Mouse (Mus musculus): Measurements from ENCODE around the gene Kctd20.

The Kctd20 gene

DNA sequence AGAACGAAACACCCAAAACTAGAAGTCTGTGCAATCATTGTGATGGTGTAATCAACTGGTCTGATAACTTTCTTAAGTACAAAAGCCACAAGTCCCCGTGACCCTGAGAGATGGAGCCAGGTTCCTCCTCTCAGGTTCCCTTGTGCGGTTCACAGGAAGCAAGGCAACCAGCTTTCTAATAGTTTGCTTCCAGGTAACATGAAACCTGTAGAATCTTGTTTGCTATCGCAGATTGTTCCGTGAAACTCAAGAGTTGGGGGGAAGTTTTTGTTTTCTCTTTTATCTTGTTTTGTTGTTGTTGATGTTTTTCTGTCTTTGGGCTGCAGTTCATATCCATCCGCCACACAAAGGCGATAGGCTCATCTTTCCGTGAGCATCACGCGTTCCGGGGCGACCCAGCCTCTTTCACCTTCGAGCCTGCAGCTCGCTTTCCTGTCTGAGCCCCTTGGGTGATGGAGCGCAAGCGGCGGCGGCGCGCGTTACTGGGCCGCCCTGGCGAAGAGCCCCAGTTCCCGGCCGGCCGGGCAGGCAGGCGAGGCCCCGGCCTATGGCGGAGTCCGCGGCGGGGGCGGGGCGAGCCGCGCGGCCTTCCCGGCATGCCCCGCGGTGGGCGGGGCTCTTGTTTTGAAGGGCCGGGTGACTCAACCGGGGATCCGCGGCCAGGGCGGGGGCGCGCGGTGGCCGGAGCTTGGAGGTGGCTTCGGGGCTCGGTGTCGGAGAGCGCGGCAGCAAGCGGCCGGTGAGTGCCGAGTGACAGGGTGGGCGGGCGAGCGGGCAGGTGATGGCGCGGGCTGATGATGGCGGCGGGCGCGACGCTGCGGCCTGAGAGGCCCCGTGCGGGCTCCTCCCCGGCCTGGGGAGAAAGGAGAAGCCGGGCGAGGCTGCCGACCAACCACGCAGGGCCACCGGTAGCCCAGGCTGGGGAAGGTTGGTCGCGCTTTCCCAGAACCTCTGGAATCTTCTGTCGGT lies at the start of gene Kctd20:
Gene Kctd20 (plus strand): TSS at position 120 of the 969 bp plus-strand sequence.
- DNase-seq = peak; percentile 94

DNA sequence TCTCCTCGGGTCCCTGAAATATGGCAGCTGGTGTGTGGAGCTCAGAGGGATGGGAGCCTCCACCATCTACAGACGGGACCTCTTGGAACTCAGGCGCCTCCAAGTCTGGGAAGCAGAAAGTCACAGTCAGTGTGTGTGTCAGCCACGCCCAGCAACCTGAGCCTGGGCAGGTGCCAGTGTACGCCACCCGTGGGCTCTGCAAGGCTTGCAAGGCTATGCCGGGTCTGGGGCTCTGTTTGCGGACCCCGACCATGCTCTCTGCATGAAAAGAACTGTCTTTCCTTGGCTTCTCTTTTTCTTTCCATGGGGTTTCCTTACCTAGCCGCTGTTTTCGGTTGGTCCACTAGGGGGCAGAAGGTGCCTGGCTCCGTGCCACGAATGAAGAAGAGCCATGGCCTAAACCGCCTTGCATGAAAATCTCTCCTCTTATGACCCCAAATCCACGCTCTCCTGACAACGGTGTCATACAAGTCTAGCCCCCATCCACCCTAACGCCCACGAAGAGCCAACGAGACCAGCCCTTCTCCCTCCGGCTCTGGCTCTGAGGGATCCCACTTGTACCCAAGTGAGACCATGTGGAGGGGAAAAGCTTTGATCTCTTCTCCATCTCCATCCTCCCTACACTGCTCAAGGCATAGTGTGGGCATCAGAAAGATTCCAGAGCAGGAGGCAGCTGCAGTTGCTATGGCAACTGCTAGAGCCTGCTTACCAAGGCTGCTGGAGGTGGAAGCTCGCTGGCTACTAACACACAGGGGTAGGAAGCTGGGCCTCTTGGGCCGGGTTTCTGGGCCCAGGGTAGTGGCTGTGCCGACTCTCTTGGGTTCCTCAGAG lies 47.0 kb upstream of the Kctd20 start:
- peak; percentile 57 for DNase-seq

DNA sequence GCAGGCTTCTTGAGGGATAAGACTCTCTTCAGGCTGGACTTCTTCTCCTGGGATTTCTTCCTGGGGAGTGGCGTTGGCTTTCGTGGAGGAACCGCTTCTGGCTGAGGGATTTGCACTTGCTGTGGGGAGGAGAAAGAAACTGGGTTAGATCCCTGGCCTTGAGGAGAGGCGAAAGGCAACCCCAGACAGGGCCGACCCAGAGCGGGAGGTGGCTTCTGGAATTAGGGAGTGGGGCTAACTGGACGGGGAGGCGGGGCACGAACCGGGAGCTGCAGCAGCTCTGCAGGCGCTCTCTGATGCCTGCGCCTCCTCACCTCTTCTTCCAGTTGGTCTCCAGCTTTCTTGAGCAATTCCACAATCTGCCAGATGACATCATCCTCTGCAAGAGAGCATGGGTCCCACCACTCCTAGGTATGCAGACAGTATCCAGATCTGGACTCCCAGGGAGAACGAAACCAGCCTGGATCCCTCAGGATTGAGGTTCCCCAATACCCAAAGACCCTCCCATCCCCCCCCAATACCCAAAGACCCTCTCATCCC lies 46.3 kb upstream of the Kctd20 start:
- no peak for DNase-seq

DNA sequence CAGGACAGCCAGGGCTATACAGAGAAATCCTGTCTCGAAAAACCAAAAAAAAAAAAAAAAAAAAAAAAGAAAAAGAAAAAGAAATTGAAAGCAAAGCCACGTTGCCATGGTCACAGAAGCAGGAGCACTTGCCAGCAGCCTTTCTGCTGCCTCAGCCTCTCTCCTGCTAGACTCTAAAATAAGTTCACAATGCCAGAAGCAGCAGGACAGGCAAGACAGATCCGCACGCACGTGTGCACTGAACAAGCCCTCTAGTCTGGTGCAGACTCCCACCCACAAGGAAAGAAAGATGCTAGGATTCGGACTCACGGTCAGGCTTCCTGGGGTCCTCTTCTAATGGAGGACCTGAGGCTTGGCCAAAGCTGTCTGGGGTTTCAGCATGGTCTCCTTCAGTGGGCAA lies 43.8 kb upstream of the Kctd20 start:
- no peak for DNase-seq

DNA sequence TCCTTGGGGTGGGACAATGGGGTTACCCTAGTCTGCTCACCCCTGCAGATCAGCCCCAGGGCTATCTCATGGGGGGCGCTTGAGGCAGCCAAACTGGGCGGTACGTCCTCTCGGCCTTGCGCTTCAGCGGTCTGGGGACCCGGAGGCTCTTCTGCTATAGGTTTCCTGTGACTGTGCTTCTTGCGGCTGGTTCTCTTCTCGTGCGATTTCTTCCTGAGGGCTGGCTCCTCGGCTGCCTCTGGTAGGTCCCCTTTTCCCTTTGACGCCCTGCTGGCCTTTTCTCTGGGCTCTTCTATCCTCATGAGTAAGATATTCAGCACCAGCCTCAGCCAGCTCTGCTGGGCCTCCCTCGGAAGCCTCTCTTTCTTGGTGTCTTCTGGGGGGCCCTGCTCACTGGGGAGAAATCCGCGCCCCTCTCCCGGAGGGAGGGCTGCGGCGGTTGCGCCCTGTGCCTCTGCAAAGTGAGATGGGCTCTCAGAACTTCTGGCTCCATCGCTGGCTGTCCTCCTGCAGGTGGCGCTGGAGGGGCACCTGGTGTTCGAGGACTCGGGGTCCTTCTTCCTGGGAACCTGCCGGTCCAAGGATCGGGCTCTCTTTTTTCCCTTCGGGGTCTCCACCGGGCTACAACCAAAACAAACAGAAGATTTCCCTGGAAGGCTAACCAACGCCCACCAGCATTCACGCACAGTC lies 42.4 kb upstream of the Kctd20 start:
- DNase-seq = no peak

DNA sequence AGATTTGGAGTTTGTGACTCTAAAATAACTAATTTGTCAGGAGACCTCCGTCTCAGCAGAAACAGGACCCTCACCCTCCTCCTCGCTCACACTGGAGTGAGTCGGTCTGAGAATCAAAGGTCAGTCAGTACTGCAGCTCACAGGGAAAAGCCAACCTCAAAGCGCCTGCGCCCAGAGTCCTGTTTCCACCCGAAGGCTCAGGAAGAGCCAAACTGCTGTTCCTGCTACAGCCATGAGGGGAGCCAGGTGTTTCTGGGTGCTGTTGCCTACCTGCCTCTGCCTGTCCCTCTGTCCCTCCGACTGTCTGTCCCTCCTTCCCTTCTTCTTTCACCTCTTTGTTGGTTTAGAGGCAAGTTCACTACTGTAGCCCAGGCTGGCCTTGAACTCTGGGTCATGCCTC lies 41.6 kb upstream of the Kctd20 start:
- DNase-seq = no peak

DNA sequence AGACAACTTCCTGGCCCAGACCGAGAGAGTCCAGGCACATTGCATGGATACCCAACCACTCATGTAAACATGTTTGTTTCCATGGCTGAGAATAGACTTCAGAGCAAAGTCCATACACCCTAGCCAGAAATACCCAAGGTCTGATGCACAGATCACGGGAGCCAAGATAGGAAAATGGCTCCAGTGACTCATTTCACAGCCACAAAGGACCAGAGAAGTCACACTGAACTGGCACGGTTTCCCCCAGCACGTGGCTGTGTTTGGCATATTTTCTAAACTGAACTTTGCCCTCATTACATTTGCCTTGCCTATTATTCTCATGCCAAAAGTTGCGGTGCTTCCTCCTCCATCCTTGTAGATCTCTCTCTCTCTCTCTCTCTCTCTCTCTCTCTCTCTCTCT lies 38.5 kb upstream of the Kctd20 start:
- DNase-seq = no peak

DNA sequence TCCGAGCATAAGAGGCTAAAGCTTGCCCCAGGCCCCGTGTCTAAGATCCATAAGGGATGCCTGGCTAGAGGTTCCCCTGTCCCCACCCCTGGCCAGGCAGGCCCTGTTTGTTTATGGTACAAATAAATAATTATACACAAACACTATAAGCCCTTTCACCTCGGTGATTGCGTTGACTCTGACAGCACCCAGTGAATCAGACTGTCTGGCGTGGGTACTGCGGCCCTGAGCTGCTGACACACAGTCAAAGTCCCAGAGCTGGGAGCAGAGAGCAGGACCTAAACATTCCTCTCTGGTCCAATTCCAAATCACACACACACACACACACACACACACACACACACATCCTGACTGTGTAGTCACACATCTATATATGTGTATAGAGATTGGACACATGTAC lies 37.8 kb upstream of the Kctd20 start:
- DNase-seq = no peak

DNA sequence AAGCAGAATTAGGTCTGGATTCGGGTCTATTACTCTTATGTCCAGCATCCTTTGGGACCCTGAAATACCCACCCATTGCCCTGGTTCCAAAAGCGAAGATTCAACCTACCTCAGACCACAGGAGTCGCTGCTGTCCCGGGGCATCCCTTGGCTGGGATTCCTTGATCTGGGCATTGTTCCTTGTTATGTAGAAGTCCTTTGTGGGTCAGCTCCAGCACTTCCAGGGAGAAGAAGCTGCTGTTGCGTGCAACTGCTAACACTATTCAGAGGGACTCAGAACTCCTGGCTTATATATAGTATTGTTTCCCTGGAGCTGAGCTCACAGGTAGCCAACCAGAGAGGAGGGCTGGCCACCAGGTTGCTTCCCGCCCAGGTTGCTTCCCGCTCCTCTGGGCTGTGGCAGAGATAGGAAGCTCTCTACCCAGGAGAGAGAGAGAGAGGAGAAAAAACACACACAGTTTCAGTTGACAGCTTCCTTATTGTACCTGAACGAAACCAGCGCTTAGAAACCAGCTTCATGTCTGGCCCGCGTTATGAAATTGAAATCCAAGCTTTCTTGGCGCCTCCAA lies 36.6 kb upstream of the Kctd20 start, which contains the start of gene 4930539E08Rik:
Gene 4930539E08Rik (minus strand): TSS at position 265 of the 569 bp plus-strand sequence.
- DNase-seq = no peak

DNA sequence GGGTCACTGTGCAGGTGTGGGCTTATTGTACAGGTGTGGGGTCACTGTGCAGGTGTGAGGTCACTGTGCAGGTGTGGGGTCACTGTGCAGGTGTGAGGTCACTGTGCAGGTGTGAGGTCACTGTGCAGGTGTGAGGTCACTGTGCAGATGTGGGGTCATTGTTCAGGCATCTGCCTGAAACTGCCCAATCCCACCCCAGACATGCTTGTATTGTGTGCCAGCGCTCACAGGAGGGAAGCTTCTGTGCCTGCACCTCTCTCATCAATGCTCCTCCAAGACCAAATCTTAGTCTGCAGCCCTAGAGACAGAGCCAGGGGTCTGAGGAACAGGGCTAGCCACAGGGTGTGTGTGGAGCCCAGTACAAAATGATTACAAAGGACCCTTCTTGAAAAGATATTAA lies 35.2 kb upstream of the Kctd20 start:
- DNase-seq = no peak

DNA sequence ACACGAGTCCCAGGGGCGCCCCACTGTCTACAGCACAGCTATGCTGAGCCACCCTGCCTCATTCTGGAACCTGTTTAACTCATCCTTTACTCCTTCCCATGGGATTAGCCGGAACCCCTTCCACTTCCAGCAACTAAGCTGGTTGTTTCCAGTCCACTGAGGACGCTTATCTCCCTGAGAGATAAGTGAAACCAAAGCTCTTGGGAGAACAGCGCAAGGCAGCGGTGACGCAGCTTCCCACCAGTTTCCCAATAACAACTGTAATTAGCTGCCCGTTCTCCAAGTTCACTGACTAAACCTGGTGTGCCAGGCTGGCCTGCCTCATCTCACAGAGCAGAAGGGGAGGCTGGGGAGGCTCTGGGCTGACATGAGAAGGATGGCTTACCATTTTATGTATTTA lies 30.7 kb upstream of the Kctd20 start:
- no peak for DNase-seq

DNA sequence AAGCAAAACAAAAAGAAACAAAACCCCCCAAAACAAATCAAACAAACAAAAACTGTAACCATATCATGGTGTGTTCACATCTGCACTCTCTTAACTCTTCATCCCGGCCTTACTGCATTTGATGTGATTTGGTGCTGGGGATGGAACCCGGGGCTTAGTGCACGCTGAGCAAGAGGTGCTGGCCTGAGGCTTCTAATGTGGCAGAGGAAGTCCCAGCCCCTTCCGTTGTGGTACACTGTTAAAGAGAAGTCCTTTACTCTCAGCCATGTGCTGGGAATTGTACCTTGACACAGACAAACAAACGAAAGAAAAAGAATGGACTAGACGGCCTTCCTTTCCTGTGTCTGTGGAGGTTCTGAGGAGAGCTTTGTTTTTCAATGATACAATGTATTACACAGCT lies 29.7 kb upstream of the Kctd20 start:
- no peak for DNase-seq

DNA sequence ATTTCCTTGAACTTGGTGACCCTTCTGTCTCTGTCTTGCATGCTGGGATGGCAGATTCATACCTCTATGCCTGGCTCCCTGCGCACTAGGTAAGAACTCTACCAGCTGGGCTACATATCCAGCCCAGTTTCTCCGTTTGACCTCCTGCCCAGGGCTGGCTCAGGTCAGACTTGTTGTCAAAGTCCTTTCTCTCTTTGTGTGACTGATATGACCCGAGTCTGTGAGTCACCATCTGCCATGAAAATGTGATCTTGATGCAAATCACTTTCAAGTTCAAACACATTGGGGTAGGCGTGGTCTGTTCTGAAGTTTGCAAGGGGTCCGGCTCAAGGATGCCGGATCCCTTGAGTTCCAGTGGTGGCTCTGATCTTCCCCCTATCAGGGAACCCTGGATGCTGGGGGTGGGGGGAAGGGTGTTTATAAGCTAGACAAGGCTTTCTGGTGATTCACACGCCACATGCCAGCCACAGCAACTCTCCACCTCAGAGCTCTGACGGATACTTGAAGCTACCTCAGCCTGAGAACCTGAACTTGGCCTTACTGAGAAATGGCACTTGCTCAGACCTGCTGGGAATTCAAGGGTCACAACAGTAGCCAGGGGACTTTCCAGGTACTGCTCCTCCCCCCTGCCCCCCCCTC lies 26.7 kb upstream of the Kctd20 start:
- no peak for DNase-seq

DNA sequence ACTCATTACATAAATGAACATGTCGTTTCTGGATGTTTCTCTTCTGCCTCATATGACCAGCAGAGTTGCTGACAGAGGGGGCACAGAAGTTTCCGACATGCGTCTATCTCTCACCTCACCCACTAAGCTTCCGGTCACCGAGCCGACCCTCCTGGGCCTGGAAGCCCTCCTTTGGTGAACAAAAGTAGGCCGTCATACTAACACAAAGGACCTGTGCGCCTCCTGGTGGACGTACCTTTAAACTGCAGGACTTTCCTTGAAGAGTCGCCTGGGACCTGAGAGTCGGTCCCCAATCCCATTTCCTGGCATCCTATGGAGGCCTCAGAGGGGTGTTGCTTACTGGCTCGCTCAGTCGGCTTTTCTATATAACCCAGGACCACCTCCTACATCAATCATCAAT lies 25.4 kb upstream of the Kctd20 start:
- DNase-seq = peak; percentile 76

DNA sequence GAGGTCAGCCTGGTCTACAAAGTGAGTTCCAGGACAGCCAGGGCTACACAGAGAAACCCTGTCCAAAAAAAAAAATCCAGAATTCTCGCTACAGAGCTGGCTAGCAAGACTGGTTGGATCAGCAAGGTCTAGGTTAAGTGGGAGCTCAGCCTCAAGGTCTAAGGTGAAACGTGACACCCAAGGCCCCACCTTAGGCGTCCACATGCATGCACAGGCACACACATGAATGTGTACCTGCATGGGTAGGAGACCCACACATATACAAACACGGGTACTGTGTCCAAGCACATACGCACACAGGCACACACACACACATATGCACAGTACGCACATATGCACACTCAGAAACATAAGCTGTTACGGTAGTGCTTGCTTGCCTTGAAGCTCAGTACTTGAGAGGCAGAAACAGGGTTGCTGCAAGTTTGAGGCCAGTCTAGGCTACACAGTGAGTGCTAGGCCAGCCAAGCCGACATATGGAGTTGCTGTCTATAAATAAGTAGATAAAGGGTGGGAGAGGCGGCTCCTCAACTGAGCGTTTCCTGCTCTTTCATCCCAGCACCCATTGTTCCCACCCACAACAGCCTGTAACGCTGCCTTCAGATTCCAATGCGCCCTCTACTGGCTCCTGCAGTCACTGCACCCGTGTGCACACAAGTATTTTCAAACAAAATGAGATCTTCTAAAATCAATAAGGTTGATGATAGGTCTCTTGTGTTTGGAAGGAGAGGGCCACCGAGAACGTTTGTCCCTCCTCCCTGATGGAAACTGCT lies 24.7 kb upstream of the Kctd20 start:
- DNase-seq = no peak

DNA sequence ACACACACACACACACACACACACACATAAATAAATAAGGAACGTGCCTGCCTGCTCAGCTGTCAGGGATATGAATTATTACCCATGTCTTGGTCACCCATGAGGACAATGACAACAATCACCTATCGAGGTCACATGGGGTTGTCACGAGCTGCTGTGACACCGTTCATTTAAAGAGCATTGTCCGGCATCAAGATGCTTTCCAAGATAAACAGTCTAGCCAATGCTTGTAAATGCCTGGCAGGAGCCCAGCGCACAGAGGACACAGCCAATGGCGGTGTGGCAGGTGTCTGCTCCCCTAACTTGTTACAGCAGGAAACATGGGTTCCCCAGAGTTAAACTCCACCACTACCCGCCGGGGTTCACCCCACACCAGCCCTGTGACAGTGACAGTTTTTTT lies 23.7 kb upstream of the Kctd20 start:
- no peak for DNase-seq

DNA sequence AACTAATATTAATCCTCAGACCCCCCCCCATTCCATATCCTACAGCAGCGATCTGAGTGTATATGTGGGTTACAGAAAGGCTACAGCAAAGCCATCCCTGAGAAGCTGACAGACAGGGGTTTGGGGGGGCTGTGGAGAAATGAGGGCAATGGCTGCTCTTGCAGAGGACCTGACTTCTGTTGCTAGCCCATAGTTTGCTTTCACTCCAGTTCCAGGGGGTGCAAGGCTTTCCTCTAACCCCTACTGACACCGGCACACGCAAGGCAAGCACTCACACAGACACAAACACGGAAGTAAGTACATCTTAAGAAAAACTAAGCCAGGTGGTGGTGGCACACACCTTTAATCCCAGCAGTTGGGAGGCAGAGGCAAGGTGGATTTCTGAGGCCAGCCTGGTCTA lies 22.4 kb upstream of the Kctd20 start:
- no peak for DNase-seq

DNA sequence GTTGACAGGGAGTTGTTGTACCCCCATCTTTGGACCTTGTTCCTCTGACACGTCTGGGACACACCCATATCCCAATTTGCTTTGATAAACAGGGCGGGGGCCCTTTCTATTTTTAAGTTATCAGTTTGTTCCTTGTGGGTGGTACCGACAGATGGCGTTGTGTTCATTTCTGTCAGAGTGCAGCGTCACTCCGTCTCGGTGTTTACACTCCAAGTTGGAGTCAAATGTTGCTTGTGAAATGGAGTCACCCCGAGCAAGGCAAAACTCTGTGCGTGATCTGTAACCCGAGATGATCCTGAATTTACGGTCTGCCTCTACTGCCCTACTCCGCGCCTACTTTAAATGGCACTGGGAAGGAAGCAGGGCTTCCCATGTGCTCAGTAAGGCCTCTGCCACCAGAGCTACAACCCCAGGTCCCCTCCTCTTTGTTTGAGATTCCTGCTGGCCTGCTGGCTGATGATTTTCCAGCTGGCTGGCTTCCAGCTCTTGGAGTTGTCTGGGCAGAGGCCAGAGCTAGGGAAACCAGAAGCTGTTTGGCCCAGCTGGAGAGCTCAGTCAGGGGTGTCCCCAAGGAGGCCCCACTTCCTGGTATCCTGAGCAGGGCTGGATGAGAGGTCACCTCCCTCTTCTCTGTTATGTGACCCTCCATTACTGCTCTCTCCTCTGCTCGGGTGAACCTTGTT lies 21.2 kb upstream of the Kctd20 start:
- DNase-seq = no peak

DNA sequence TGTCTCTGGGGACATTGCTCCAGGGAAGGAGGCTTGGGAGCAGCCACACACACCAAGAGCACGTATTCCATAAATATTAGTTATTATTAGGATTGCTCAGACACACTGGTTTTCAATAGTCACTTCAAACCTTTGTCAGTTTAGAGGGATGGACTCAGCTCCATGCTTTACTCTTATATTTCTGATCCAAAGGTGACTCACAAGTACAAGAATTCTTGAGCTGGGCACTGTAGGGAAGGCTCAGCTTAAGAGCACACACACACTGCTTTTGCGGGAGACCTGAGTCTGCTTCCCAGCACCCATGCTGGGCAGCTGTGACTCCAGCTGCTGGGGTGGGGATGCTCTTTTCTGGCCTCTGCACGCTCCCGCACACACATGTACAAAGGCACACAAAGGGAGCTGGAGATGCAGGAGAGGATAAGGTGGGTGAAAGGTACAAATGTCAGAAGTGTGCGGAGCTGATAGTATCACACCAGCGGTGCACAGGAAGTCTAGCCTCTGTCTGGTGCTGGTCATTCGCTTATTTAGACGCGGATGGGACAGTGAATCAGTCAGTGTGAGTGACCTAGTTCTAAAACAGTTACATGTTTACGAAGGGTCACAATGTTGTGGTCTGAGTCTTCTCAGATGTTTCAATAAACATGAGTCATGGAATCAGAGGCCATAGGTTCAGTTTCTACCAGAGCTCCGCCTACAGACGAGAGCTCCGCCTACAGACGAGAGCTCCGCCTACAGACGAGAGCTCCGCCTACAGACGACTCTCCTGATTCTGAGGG lies 20.1 kb upstream of the Kctd20 start:
- DNase-seq = no peak

DNA sequence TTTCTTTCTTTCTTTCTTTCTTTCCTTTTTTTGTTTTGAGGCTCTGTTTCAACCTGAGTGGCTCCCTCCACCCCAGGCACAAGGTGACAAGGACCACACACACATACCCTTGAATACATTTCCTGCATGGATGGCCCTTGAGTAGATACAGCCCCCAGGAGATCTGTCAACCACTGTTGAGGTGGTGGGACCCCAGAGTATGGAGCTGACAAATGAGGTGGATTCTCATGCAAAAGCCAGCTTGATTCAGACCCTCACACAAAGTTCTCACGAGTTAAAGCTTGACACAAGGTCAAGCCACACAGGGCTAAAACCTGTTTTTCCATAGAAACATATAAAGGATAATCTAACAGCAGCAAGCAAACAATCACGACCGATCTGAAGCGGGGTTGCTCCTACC lies 19.5 kb upstream of the Kctd20 start:
- no peak for DNase-seq

Data from cerebellum, adult 9-11 months (tissue).